Mouse (Mus musculus): ENCODE results near the gene Ikzf3.

DNA sequence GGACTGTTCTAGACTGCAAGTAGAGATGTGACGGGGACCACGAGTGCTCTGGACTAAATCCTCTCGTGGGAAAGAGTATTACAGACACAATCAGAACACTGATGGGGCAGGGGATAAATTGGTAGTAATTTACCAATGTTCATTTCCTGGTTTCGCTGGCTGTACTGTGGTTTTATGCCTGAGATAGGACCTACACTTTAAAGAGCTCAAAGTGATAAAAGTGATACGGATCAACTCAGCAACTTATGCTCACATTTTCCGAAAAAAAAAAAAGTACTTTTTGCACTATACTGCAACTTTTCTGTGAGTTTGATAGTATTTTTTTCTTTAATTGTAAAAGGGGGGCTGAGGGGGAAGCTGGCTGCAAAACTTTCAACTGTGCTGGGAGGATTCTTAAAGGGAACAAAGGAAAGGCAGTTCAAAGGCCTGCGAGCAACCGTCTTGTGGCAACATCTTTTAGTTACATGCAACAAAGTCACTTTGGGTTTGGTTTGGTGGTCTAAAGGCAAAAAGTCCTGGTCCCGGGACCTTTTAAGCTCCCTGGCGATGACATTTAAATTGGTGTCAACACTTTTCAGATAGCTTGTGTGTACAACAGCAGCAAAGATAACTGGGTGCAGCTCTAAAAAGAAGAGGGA, 18.9 kb downstream of the Ikzf3 start:
- TF ChIP-seq CTCF (IDR thresholded peaks at IDR 0.05; ENCODE audit: low read depth, low read length) (no peak), POLR2A (IDR thresholded peaks at IDR 0.05; ENCODE audit: extremely low read depth, insufficient read depth, low read length) (no peak)
